Mouse (Mus musculus) small intestine, adult 2 months (tissue): ENCODE data around the gene Wfdc15a.

Source experiments
- CTCF ChIP-seq: fragments of 200-500 bp; IDR thresholded peaks from 2 replicates; pipeline ENCODE4 v1.5.1; 2012; ENCODE audit warnings: low read depth, mild to moderate bottlenecking, control low read depth, inconsistent platforms, low read length, moderate library complexity, mixed read lengths; ENCODE audit not compliant: insufficient replicate concordance, insufficient read length; ENCODE audit errors: extremely low read depth
- POLR2A ChIP-seq: fragments of 200-500 bp; IDR thresholded peaks from 2 replicates; pipeline ENCODE4 v1.6.1; 2012; ENCODE audit warnings: low read depth, mild to moderate bottlenecking, control low read depth, inconsistent platforms, low read length, moderate library complexity

DNA sequence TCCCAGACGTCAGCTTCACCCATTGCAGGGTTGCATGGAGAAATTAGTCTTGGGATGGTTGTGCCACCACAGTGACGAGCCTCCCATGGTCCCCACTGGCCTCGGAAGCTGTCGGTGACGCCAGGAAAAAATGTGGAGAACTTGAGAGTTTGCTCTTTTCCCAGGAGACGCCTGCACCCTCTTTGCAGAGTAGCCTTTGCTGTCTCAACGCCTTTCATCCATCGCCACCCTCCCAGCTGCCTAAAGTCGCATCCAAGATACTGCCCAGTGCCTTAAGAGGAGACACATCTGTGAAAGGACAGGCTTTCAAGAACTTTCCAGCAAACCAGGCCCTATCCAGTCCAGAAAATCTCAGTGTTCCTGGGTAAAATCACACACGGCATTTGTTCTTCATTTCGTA, 47.6 kb downstream of the Wfdc15a start:
- TF ChIP-seq CTCF: no peak
- no peak for TF ChIP-seq POLR2A
